Mouse (Mus musculus) CH12.LX (cell line): Measurements from ENCODE around the gene Dhcr24.
A peak's percentile ranks its signal among the peaks of the same experiment; 100 is the strongest.

Experiments used
- CHD1 ChIP-seq: IDR thresholded peaks from 2 replicates; pipeline ENCODE4 v1.6.1; 2012; ENCODE audit warnings: low read depth, low read length, improper control_type of control experiment, inconsistent platforms
- CTCF ChIP-seq, 2 experiments: IDR thresholded peaks in 1 of 2; conservative IDR thresholded peaks in 1 of 2; 2 replicates each; pipeline ENCODE4 v1.5.1; 2011 to 2012; ENCODE audit warnings: low read depth in 2 of 2, low read length in 2 of 2, improper control_type of control experiment in 1 of 2, inconsistent platforms in 1 of 2, mild to moderate bottlenecking in 1 of 2, moderate library complexity in 1 of 2
- HCFC1 ChIP-seq: IDR thresholded peaks from 2 replicates; pipeline ENCODE4 v1.6.1; 2012; ENCODE audit warnings: low read depth, mild to moderate bottlenecking, inconsistent platforms, low read length, improper control_type of control experiment
- IRF4 ChIP-seq: IDR thresholded peaks from 2 replicates; pipeline ENCODE4 v1.6.1; 2014; ENCODE audit warnings: low read depth, mild to moderate bottlenecking, inconsistent platforms, low read length, improper control_type of control experiment
- MXI1 ChIP-seq: IDR thresholded peaks from 2 replicates; pipeline ENCODE4 v1.6.1; 2011; ENCODE audit warnings: mild to moderate bottlenecking, low read depth, low read length, improper control_type of control experiment
- MYC ChIP-seq: IDR thresholded peaks from 2 replicates; pipeline ENCODE4 v1.6.1; 2011; ENCODE audit warnings: low read depth, mild to moderate bottlenecking, improper control_type of control experiment, low read length
- POLR2A ChIP-seq: IDR thresholded peaks from 2 replicates; pipeline ENCODE4 v1.6.1; 2011; ENCODE audit warnings: low read depth, mild to moderate bottlenecking, improper control_type of control experiment, low read length
- POLR2AphosphoS2 ChIP-seq: IDR thresholded peaks from 2 replicates; pipeline ENCODE4 v1.6.1; 2011; ENCODE audit warnings: low read depth, low read length, improper control_type of control experiment

DNA sequence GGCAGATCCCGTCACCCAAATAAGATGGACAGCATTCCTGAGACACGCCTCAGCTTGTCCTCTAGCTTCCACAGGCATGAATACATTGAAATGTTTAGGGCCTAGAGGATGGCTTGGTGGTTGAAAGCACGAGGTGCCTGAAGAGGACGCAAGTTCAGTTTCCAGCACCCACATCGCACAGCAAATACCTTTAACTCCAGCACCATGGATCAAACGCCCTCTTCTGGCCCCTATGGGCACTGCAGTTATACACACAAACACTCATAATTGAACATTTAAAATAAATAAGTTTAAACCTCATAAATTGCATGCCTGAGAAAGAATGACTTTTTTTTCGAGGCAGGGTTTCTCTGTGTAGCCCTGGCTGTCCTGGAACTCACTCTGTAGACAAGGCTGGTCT, 32.8 kb downstream of the Dhcr24 start:
- TF ChIP-seq CTCF (conservative IDR thresholded peaks at IDR 0.05 in 1 of 2, IDR thresholded peaks at IDR 0.05 in 1 of 2; ENCODE audit: low read depth in 2 of 2, low read length in 2 of 2) (peak; percentile 34 to 49), POLR2A (no peak), MYC (no peak), CHD1 (no peak), POLR2AphosphoS2 (no peak), IRF4 (no peak), MXI1 (no peak), HCFC1 (no peak)
